Mouse (Mus musculus) liver, embryonic 14.5 days (tissue): ENCODE results near the gene Pml.

Source experiments
- CTCF ChIP-seq: IDR thresholded peaks from 2 replicates; pipeline ENCODE4 v1.5.1; 2016; ENCODE audit warnings: antibody characterized with exemption, low read depth, control low read depth
- EP300 ChIP-seq: IDR thresholded peaks from 2 replicates; pipeline ENCODE4 v1.6.1; 2016; ENCODE audit warnings: antibody characterized with exemption, low read depth

DNA sequence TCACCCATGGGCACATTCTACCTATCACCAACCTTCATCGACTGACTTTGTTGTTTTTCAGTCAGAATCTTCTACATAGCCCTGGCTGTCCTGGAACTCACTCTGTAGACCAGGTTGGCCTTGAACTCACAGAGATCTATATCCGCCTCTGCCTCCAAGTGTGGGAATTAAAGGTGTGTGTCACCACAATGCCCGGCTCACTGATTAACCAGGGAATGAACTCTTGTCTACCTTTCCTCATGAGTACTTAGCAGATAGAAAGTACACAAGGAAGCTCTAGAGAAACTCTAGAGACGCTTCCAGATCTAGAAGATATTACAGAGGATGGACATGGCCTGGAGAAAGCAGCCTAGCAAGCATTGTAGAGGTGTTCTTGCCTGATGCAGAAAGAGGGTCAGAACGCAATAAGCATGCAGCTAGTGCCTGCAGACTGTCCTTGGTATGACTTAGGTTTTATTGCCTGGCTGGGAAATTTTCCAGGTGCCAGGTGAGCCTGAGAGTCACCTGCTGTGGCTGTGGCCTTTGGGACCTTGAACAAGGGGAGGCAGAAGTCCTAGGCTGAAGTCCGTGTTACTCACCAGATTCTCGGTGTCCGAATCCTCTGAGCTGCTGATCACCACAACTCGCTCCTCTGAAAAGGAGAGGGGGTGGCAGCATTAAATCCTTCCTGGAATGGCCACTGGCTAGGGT lies 20.7 kb downstream of the Pml start:
- no peak for TF ChIP-seq CTCF
- TF ChIP-seq EP300: no peak
